Mouse (Mus musculus) midbrain, embryonic 12.5 days (tissue): ENCODE measurements around the gene Fzd10. TPM values are rescaled to one million over a fixed set of nuclear protein-coding genes. Genes with fewer than 3 reads are reported as not detected.
A peak's percentile ranks its signal among the peaks of the same experiment; 100 is the strongest.

Experiments used
- ATAC-seq: fragments of 200-750 bp; cut with Nextera tagmentation; 2 replicates; pipeline ENCODE4 v1.8.0; 2017; ENCODE audit warnings: low read depth, moderate TSS enrichment, moderate library complexity; ENCODE audit not compliant: low FRiP score
- H3K27ac ChIP-seq: fragments of 300-500 bp; sonication (generic); replicated peaks from 2 replicates; pipeline ENCODE4 v1.5.1; 2016; ENCODE audit warnings: mild to moderate bottlenecking
- H3K27me3 ChIP-seq: fragments of 300-500 bp; sonication (generic); 2 replicates; pipeline ENCODE4 v1.6.1; 2016; ENCODE audit warnings: mild to moderate bottlenecking
- H3K36me3 ChIP-seq: fragments of 300-500 bp; sonication (generic); 2 replicates; pipeline ENCODE4 v1.6.1; 2016
- H3K4me1 ChIP-seq: fragments of 300-500 bp; sonication (generic); 2 replicates; pipeline ENCODE4 v1.6.1; 2016
- H3K4me2 ChIP-seq: fragments of 300-500 bp; sonication (generic); replicated peaks from 2 replicates; pipeline ENCODE4 v1.6.1; 2016; ENCODE audit warnings: mild to moderate bottlenecking, moderate library complexity
- H3K4me3 ChIP-seq: fragments of 300-500 bp; sonication (generic); 2 replicates; pipeline ENCODE4 v1.5.1; 2016; ENCODE audit warnings: mild to moderate bottlenecking
- H3K9ac ChIP-seq: fragments of 300-500 bp; sonication (generic); replicated peaks from 2 replicates; pipeline ENCODE4 v1.6.1; 2016; ENCODE audit warnings: mild to moderate bottlenecking, moderate library complexity
- H3K9me3 ChIP-seq: fragments of 300-500 bp; sonication (generic); 2 replicates; pipeline ENCODE4 v1.6.1; 2016; ENCODE audit warnings: mild to moderate bottlenecking
- WGBS: fragments of 180-500 bp; shearing (Covaris S2); methylation state at CpG from one replicate; pipeline ENCODE4 v1.1.7; 2016; 5-methylcytosine and 5-hydroxymethylcytosine counted together
- polyA plus RNA-seq: library from polyadenylated mRNA; unstranded; fragments of >200 nt; fragmentation: Nextera tagmentation; extraction: Ambion mirVana; gene quantifications from 2 replicates; pipeline ENCODE4 v1.2.1, GENCODE M21; 2016

Gene Fzd10
- polyA plus RNA-seq: 31.7 and 33.5 TPM in 2 replicates

DNA sequence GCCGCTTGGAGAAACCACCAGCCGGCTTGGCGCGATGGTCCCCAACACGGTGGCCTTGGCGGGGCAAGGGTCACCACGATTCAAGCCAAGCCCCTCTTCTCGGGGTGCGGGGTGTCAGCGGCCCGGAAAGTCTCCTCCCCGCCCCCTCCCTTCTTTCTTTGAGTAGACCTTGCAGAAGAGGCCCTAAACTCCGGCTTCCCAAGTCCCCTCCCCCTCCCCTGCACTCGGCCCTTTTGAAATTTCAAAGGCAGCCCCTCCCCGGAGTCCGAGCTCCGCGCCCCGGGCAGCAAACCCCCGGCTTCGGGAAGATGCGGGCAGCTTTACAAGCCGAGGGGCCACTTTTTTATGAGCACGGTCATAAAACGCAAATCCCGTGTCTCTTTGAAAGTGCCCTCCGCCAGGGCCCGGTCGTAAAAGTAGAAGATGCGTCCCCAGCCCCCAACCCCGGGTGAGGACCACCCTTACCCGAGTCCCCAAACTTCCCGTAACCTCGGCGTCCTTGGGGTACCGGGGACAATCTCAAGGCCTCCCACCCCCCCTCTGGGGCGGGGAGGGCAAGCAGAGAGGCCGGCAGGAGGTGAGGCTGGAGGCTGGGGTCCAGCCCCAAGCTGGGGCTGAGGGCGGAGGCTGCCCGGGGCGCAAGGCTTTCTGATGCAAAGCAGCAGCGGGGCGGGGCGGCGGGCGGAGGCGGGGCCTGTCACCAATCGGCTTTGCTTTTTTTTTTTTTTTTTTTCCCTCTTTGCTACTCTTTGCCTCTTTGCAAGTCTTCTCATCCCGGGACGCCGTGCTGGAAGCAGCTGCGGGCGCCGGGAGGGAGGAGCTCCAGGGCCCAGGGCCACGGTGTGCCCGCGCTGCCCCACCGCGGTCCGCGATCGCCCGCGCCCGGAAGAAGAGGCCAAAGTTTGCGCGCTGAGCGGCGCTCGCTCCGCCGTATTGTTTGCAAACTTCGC, at the start of gene Fzd10:
Gene Fzd10 (plus strand): TSS at position 773 of the 950 bp plus-strand sequence.
- Histone ChIP-seq H3K4me1 (peaks cover 80% of the 10 kb centered on the region), H3K36me3 (peaks cover 6% of the 10 kb centered on the region; the same call in 1 of the 2 replicates), H3K4me3 (peak within 1 kb of the TSS; percentile 86), H3K9ac (peak within 1 kb of the TSS; percentile 91), H3K9me3 (no peaks in the 10 kb centered on the region), H3K4me2 (peak within 1 kb of the TSS; percentile 79), H3K27me3 (peaks cover 45% of the 10 kb centered on the region), H3K27ac (peak within 1 kb of the TSS; percentile 99)
- peak; percentile 70 for ATAC-seq
- under 1% methylated on average over 67 of the region's 73 CpGs for WGBS

DNA sequence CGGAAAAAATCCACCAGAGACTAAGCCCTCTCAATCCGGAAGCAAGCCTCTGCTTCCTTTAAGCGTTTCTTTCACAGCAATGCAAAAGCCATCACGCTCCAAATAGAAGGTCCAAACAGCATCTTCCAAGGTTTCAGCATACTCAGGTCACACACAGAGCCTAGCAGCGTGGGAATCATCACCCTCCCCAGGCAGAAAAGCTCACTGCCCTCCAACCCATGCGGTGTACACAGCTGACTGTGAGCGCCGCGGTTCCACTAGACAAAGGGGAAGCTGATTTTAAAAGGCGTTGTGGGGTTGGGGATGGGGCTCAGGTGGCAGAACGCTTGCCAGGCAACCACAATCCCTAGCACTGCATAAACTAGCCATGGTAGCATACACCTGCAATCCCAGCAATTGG, 49.2 kb upstream of the Fzd10 start:
- 3% methylated on average over 11 of the region's 11 CpGs for WGBS
- Histone ChIP-seq H3K4me2 (peak overlapping the region; percentile 51), H3K4me3 (peak overlapping the region; percentile 19), H3K9ac (peak overlapping the region; percentile 46; the same call in 1 of the 2 replicates), H3K27ac (peak overlapping the region; percentile 46; the same call in 1 of the 2 replicates), H3K4me1 (peaks cover 17% of the 10 kb centered on the region), H3K36me3 (no peaks in the 10 kb centered on the region), H3K27me3 (peaks cover 11% of the 10 kb centered on the region; the same call in 1 of the 2 replicates), H3K9me3 (no peaks in the 10 kb centered on the region)
- ATAC-seq: peak; percentile 66

DNA sequence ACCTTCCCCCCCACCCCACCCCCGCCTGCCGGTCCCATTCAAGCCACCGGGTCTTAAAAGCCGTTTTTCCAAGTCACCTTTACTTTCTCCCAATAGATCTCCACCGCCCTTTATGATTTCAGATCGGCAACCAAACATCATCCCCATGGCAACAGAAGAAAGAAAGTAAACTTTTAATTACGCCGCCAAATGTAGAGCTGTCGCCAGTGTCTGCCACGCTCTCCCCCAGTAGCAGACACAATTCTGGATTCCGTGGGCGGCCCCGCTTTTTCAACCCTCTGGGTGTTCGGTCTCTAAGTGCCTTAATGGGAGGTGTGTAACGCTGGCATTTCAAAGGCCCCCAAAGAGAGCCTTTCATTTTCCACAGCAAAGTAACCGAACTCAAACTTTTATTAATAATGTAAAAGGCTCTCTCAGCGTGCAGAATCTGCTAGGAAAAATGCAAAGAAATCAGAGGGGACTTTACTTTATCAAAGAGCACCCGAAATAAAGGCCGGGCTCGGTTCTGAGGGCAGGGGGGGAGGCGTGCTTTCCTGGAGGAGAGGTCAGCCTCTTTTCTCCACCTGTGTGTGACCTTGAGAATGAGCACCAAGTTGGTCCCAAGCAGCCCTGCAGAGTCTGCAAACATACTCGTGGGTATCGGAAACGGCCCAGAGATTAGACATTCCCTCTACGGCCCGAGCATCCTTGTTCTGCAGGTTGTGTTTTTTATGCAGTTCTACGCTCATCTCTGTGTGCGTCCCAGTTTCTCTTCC, 48.3 kb upstream of the Fzd10 start:
- Histone ChIP-seq H3K27me3 (peaks cover 11% of the 10 kb centered on the region; the same call in 1 of the 2 replicates), H3K4me1 (peaks cover 17% of the 10 kb centered on the region), H3K4me3 (peak overlapping the region; percentile 26), H3K9ac (peak overlapping the region; percentile 39; the same call in 1 of the 2 replicates), H3K36me3 (no peaks in the 10 kb centered on the region), H3K4me2 (peak overlapping the region; percentile 51), H3K27ac (no peak overlapping the region), H3K9me3 (no peaks in the 10 kb centered on the region)
- 6% methylated on average over 28 of the region's 28 CpGs for WGBS
- 0 out of 2 replicates have a peak, but pooled peaks have one; percentile 27 for ATAC-seq

DNA sequence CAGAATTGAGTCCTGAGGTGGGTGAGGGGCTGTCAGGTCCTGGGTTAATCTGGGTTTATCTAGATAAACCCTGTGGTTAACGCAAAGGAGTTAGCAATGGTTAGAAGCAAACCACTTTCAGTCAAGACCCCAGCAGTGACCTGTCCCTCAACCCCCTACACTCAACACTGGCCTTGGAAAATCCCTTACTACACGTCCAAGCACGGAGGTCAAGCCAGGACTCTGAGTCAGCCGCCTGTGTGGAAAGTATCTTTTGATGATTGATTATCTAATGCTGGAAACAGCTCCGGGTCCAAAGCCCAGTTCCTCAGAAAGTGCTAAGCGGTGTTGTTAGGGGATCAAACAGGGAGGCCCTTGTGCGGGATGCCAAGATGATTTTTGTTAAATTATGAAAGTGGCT, 42.5 kb upstream of the Fzd10 start:
- ATAC-seq: no peak
- Histone ChIP-seq H3K27me3 (no peaks in the 10 kb centered on the region), H3K36me3 (no peaks in the 10 kb centered on the region), H3K9ac (no peak overlapping the region), H3K9me3 (peaks cover 8% of the 10 kb centered on the region; the same call in 1 of the 2 replicates), H3K4me1 (no peaks in the 10 kb centered on the region), H3K27ac (no peak overlapping the region), H3K4me2 (no peak overlapping the region), H3K4me3 (no peak overlapping the region)
- 59% methylated on average over 7 of the region's 7 CpGs for WGBS

DNA sequence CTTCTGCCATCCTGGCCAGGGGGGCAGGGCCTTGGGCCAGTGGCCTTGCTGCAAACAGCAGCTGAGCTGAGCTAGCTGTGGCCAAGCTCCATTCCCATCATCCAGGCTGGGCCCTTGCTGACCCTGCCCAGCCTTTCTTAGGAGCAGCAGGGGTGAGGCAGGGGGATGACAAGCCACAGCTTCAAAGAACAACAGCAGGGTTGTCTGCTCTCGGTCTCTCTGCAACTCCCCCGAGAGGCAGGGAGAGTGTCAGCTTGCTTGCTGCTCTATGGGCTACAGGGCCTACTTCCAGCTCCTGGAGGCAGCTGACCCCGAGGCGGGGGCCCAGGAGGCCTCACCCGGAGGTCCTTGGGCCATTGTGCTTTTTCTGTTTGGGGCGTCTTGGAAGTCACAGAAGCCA, 33.3 kb upstream of the Fzd10 start:
- 11% methylated on average over 6 of the region's 6 CpGs for WGBS
- Histone ChIP-seq H3K27ac (0 out of 2 replicates have a peak overlapping the region, but pooled peaks have one; percentile 42), H3K27me3 (no peaks in the 10 kb centered on the region; the same call in 1 of the 2 replicates), H3K9me3 (no peaks in the 10 kb centered on the region), H3K36me3 (no peaks in the 10 kb centered on the region), H3K4me3 (no peak overlapping the region), H3K4me2 (no peak overlapping the region), H3K4me1 (peaks cover 12% of the 10 kb centered on the region), H3K9ac (no peak overlapping the region)
- ATAC-seq: no peak

DNA sequence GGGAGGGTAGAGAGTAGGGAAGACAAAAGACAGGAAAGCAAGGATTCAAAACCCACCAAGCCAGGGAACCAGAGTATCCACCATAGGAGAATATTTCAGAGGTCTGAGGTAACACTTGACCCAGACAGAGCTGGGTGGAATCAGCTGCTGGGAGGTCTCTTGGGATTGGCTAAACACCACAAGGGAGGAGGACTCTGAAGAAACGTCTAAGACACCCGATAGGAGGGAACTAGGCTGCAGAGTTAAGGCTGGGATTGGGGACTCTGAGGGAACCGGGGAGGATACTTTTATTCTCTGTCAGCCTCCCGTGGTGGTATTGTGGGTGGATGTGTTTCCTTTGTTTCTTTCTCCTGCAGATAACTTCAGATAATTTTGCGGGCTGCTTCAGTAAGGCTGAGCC, 31.7 kb upstream of the Fzd10 start:
- WGBS: 11% methylated on average over 5 of the region's 5 CpGs
- H3K9ac ChIP-seq: no peak overlapping the region
- H3K27ac ChIP-seq: no peak overlapping the region
- H3K9me3 ChIP-seq: no peaks in the 10 kb centered on the region
- no peaks in the 10 kb centered on the region; the same call in 1 of the 2 replicates for H3K27me3 ChIP-seq
- no peak overlapping the region for H3K4me3 ChIP-seq
- no peak for ATAC-seq
- no peaks in the 10 kb centered on the region for H3K36me3 ChIP-seq
- peaks cover 12% of the 10 kb centered on the region for H3K4me1 ChIP-seq
- H3K4me2 ChIP-seq: no peak overlapping the region

DNA sequence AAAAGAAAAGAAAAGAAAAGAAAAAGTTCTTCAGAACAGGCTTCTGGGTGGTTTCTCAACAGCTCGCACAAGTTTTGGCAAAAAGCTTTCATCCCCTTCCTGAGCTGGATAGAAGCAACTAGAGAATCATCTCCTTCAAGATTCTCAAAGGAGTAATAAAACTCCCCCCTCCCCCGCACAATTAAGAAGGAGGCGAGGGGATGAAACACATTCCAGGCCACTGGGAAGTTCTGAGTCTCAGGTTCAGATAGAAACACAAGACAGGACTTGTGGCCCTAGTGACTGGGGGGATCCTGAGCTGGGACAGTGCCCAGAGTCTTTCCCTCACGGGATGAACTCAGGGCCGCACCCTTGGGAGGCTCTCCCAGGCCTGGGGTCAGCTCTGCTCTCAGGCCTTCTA, 30.6 kb upstream of the Fzd10 start:
- H3K4me1 ChIP-seq: peaks cover 12% of the 10 kb centered on the region
- H3K4me3 ChIP-seq: no peak overlapping the region
- 68% methylated on average over 5 of the region's 5 CpGs for WGBS
- ATAC-seq: no peak
- no peak overlapping the region for H3K27ac ChIP-seq
- H3K36me3 ChIP-seq: no peaks in the 10 kb centered on the region
- H3K4me2 ChIP-seq: no peak overlapping the region
- H3K9ac ChIP-seq: no peak overlapping the region
- no peaks in the 10 kb centered on the region; the same call in 1 of the 2 replicates for H3K27me3 ChIP-seq
- no peaks in the 10 kb centered on the region for H3K9me3 ChIP-seq

DNA sequence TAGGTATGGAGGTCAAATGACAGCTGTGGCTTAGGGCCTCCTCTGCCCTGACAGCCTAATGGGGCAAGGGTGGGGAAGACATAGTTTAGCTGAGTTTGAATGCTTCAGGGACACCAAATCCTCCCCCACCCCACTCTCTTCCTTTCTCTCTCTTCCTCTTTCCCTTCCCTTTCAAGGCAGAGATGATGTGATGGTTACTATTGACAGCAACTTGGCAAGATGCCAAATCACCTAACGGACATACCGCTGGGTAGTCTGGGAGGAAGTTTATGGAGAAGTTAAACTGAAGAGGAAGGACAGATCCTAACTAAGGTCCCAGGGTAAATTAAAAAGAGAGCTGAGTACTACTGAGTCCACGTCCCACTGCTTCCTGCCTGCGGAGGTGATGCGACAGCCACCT, 29.8 kb upstream of the Fzd10 start:
- H3K36me3 ChIP-seq: no peaks in the 10 kb centered on the region
- H3K9ac ChIP-seq: no peak overlapping the region
- no peak overlapping the region for H3K27ac ChIP-seq
- no peak overlapping the region for H3K4me2 ChIP-seq
- WGBS: 85% methylated on average over 5 of the region's 5 CpGs
- H3K4me1 ChIP-seq: peaks cover 12% of the 10 kb centered on the region
- H3K9me3 ChIP-seq: no peaks in the 10 kb centered on the region
- H3K4me3 ChIP-seq: no peak overlapping the region
- H3K27me3 ChIP-seq: no peaks in the 10 kb centered on the region; the same call in 1 of the 2 replicates
- ATAC-seq: no peak

DNA sequence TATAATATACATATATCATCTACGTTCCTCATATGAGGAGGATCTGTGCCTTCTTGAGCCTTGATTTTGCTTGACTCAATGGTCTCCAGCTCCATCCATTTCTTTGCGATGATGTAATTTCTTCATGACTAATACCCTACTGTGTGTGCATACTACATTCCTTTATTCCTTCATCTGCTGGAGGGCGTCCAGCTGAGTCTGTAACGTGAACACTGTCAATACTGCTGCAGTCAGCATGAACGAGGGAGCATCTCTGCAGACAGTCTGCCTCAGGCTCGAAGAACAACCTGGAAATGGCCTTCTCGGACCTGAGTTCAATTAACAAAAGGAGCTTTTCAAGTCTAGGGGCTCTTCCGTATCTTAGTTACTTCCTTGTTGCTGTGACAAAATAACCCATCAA, 28.9 kb upstream of the Fzd10 start:
- H3K27ac ChIP-seq: no peak overlapping the region
- H3K27me3 ChIP-seq: no peaks in the 10 kb centered on the region; the same call in 1 of the 2 replicates
- no peaks in the 10 kb centered on the region for H3K36me3 ChIP-seq
- H3K9me3 ChIP-seq: no peaks in the 10 kb centered on the region
- H3K4me2 ChIP-seq: no peak overlapping the region
- no peak overlapping the region for H3K4me3 ChIP-seq
- no peak for ATAC-seq
- 74% methylated on average over 8 of the region's 8 CpGs for WGBS
- peaks cover 12% of the 10 kb centered on the region for H3K4me1 ChIP-seq
- H3K9ac ChIP-seq: no peak overlapping the region

DNA sequence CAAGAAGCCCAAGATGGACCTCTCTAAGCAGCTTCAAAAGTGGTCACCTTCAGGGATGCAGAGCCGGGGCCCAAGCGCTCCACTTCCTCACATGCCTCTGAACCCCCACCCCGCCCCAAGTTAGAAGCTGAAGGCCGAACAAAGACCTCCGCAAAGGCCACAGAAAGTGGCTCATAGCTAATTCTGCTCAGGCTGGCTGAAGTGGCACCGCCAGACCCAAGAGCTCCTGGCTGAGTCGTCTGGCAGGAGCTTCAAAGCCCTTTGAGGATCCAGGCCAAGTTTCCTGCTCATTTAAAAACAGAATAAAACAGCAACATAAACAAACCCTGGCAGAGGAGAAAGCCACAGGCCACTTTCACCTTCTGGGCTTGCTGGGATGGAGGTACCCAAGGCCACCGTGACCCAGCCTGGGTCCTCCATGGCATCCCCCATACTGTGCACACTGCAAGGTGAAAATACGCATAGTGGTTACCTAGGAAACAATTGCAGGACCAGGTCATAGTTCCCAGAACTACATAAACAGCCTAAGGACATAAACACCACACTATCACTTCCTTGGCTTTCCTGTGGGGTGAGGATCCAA, 24.6 kb upstream of the Fzd10 start:
- WGBS: 84% methylated on average over 9 of the region's 9 CpGs
- H3K4me3 ChIP-seq: no peak overlapping the region
- H3K4me2 ChIP-seq: no peak overlapping the region
- H3K36me3 ChIP-seq: no peaks in the 10 kb centered on the region
- H3K4me1 ChIP-seq: peaks cover 4% of the 10 kb centered on the region; the same call in 1 of the 2 replicates
- no peak overlapping the region for H3K27ac ChIP-seq
- no peak for ATAC-seq
- H3K27me3 ChIP-seq: peaks cover 11% of the 10 kb centered on the region
- H3K9me3 ChIP-seq: no peaks in the 10 kb centered on the region
- H3K9ac ChIP-seq: no peak overlapping the region

DNA sequence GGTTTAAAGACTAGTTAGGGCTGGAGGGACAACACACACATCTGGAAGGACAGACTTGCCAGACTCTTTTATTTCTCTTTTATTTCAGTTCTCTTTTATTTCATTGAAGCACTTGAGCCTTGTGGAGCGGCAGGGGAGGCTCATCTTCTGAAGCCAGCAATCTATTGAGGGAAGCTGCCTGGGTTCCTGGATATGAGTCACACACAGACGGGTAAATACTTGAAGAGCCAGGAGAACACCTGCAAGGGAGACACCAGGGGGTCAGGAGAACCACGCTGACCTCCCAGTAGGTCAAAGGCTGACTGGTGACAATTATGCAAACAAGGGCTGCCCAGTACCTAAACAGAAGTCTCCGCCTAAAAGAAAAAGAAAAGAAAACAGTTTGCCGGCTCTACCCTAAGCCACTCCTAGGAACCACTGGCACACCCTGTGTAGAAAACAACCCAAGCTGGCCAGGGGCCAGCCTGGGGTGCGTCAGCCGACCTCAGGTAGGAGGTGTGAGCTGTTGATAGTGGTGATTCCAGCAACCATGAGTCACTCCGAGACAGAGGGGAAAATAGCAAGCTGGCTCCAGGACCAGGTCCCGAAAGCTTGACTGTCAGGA, 21.5 kb upstream of the Fzd10 start:
- H3K27ac ChIP-seq: no peak overlapping the region
- ATAC-seq: no peak
- no peaks in the 10 kb centered on the region for H3K9me3 ChIP-seq
- no peak overlapping the region for H3K4me3 ChIP-seq
- no peak overlapping the region for H3K9ac ChIP-seq
- H3K4me2 ChIP-seq: no peak overlapping the region
- H3K36me3 ChIP-seq: 0 out of 2 replicates have a peak, but pooled peaks cover 3% of the 10 kb centered on the region
- peaks cover 11% of the 10 kb centered on the region for H3K27me3 ChIP-seq
- peaks cover 13% of the 10 kb centered on the region; the same call in 1 of the 2 replicates for H3K4me1 ChIP-seq
- WGBS: 34% methylated on average over 9 of the region's 9 CpGs
